Mouse (Mus musculus) liver, embryonic 14.5 days (tissue): ENCODE results near the gene Zbtb33.

Experiments
- CTCF ChIP-seq: IDR thresholded peaks from 2 replicates; pipeline ENCODE4 v1.5.1; 2016; ENCODE audit warnings: antibody characterized with exemption, low read depth, control low read depth
- EP300 ChIP-seq: IDR thresholded peaks from 2 replicates; pipeline ENCODE4 v1.6.1; 2016; ENCODE audit warnings: antibody characterized with exemption, low read depth

- TF ChIP-seq CTCF, result no peak; the same call in 1 of the 2 replicates
- no peak for TF ChIP-seq EP300
These were observed 7.9 kb upstream of the Zbtb33 start for GRCm38 (mm10) chrX:38181608-38182258.
